Mouse (Mus musculus) cerebellum, adult 2 months (tissue): Measurements from ENCODE around the gene Zbtb8a. TPM values are rescaled to one million over a fixed set of nuclear protein-coding genes. Genes with fewer than 3 reads are reported as not detected.

Experiments
- DNase-seq, 2 experiments: peaks; one replicate each; pipeline ENCODE4 v3.0.0; 2021
- H3K27ac ChIP-seq: fragments of 200-500 bp; 2 replicates; pipeline ENCODE4 v1.5.1; 2012; ENCODE audit warnings: low read length, control low read depth, inconsistent platforms; ENCODE audit not compliant: insufficient read depth
- H3K27me3 ChIP-seq: fragments of 200-500 bp; 2 replicates; pipeline ENCODE4 v1.6.1; 2012; ENCODE audit warnings: inconsistent platforms, mild to moderate bottlenecking, low read length, moderate library complexity; ENCODE audit not compliant: control insufficient read depth, insufficient read depth
- H3K4me1 ChIP-seq: fragments of 200-500 bp; 2 replicates; pipeline ENCODE4 v1.6.1; 2011; ENCODE audit warnings: low read length; ENCODE audit not compliant: control insufficient read depth, insufficient read depth
- H3K4me3 ChIP-seq: fragments of 200-500 bp; replicated peaks from 2 replicates; pipeline ENCODE3; 2011; ENCODE audit warnings: mild to moderate bottlenecking, low read depth, low read length, control low read depth; ENCODE audit not compliant: insufficient read depth
- CTCF ChIP-seq: fragments of 200-500 bp; IDR thresholded peaks from 2 replicates; pipeline ENCODE4 v1.5.1; 2011; ENCODE audit warnings: low read depth, mild to moderate bottlenecking, control low read depth, low read length, moderate library complexity, borderline replicate concordance; ENCODE audit not compliant: insufficient read depth
- POLR2A ChIP-seq: fragments of 200-500 bp; IDR thresholded peaks from 2 replicates; pipeline ENCODE4 v1.6.1; 2011; ENCODE audit warnings: low read length, control low read depth, borderline replicate concordance; ENCODE audit not compliant: insufficient read depth
- WGBS: fragments of 180-500 bp; shearing (Covaris S2); methylation state at CpG from one replicate; pipeline ENCODE4 v1.1.7; 2018; 5-methylcytosine and 5-hydroxymethylcytosine counted together
- polyA plus RNA-seq: library from polyadenylated mRNA; depleted of rRNA; stranded (reverse); fragments of >200 nt; gene quantifications from 2 replicates; pipeline ENCODE4 v1.2.3, GENCODE M21; 2012

The Zbtb8a gene
- polyA plus RNA-seq, 1 experiment = 10.6 TPM

- no peaks in the 10 kb centered on the region for H3K27me3 ChIP-seq
- DNase-seq = no peak
- no peaks in the 10 kb centered on the region for H3K4me1 ChIP-seq
- 89% methylated on average over 2 of the region's 2 CpGs for WGBS
- no peak overlapping the region for H3K4me3 ChIP-seq
- no peak for TF ChIP-seq CTCF
- H3K27ac ChIP-seq = no peak overlapping the region
Observed at GRCm38 (mm10) chr4:129342705-129343104, 35.2 kb downstream of the Zbtb8a start.

DNA sequence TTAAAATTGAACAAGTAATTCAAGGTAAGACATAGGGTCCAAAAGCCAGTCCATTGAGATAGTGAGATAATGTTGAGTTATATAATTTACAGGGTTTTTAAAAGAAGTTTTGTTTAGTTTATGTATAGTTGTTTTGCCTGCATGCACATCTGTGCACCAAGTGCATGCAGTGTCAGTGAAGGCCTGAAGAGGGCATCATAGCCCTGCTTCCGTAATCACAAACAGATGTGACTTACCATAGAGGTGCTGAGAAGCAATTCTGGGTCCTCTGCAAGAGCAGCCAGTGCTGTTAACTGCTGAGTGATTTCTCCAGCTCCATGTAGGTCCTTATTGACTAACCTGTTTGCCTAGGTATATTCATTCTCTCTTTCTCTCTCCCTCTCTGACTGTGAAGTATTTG is 36.0 kb downstream of the Zbtb8a start:
- no peaks in the 10 kb centered on the region for H3K27me3 ChIP-seq
- no peak for DNase-seq
- TF ChIP-seq POLR2A (no peak), CTCF (no peak)
- no peak overlapping the region for H3K27ac ChIP-seq
- WGBS = 76% methylated on average over 1 of the region's 1 CpGs
- H3K4me3 ChIP-seq = no peak overlapping the region
- no peaks in the 10 kb centered on the region for H3K4me1 ChIP-seq

DNA sequence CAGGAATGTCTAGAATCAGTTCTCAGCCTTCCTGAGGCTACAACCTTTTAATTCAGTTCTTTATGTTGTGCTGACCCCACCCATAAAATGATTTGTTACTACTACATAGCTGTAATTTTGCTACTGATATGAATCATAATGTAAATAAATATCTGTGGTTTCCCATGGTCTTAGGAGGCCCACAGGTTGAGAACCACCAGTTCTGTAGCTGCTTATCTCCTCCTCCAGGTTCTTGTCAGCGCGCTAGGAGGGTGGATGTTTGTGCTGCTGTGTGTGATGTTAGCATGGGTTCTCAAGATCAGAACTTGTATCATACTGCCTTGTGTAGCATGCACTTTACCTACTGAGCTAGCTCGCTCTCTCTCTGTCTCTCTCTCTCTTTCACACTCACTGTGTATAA is 38.2 kb downstream of the Zbtb8a start:
- no peaks in the 10 kb centered on the region for H3K4me1 ChIP-seq
- H3K27ac ChIP-seq = no peak overlapping the region
- H3K27me3 ChIP-seq = no peaks in the 10 kb centered on the region
- no peak for DNase-seq
- 100% methylated on average over 3 of the region's 3 CpGs for WGBS
- no peak overlapping the region for H3K4me3 ChIP-seq
- no peak for TF ChIP-seq POLR2A

DNA sequence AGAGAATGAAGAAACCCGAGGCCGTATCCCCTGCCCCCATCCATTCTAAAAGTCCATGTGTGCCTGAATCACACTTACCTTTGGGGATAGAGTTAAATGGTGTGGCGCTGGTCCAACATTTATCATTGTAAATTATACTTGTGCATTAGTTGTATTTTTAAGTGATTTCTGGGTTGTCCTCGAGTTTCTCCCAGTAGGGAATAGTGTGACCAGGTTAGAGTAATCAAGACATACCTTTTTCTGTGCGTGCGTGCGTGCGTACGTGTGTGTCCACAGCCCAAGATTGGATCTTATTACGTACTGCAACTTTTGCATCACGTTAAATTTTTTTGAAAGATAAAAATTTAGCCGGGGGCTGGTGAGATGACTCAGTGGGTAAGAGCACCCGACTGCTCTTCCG is 41.6 kb downstream of the Zbtb8a start:
- no peak for DNase-seq
- peak overlapping the region; percentile 60 for H3K4me3 ChIP-seq
- H3K27ac ChIP-seq = peak overlapping the region; percentile 67; the same call in 1 of the 2 replicates
- no peak for TF ChIP-seq POLR2A
- TF ChIP-seq CTCF = no peak
- no peaks in the 10 kb centered on the region for H3K27me3 ChIP-seq
- peaks cover 2% of the 10 kb centered on the region for H3K4me1 ChIP-seq
- WGBS = 43% methylated on average over 14 of the region's 14 CpGs

DNA sequence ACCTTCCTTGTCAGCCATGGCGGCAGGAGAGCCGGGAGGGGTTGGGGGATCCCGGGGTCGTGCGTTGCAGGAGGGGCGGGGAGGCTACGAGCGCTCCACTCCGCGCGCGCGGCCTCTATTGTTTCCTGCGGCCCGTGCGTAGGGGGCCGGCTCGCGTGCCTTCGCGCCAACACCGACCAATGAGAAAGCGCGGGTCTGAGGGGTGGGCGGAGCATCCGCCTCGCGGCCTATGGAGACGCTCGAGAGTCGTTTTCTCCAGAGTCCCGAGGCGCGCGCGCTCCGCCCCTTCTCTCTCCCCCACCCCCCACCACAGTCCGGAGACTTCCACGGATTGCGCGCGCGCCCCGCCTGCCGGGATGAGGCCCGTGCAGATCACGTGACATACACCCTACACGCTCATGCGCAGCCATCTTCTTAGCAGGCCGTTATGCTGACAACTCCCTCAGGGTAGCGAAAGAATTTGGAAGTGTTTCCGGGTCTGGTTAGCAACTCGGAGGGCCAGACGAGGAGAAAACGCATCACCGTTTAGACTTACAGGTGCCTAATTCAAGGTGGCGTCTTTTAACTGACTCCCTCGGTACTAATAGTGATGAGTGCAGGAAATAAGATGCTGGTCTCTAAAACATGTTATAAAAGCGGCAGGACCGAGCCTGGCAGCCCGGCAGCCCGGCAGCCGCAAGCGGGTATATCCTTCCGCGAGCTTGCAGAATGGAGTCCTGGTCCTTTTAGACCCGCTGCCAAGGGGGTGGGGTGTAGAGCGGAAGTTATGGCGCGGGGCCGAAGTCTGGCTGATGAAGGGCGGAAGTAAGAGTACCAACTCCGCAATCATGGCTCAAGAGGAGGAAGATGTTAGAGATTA is 42.5 kb downstream of the Zbtb8a start, which contains the start of the genes Rbbp4 and Zbtb8os:
Gene Rbbp4 (minus strand): TSS at position 155 of the 859 bp plus-strand sequence.
Gene Zbtb8os (plus strand): TSS at position 480 of the 859 bp plus-strand sequence.
- TF ChIP-seq CTCF = no peak
- TF ChIP-seq POLR2A = peak; percentile 77
- peak; percentile 96 to 98 for DNase-seq
- WGBS = under 1% methylated on average over 73 of the region's 73 CpGs
- Histone ChIP-seq H3K27me3 (no peaks in the 10 kb centered on the region), H3K4me1 (peaks cover 2% of the 10 kb centered on the region), H3K27ac (peak within 1 kb of the TSS; percentile 88), H3K4me3 (peak within 1 kb of the TSS; percentile 94)

DNA sequence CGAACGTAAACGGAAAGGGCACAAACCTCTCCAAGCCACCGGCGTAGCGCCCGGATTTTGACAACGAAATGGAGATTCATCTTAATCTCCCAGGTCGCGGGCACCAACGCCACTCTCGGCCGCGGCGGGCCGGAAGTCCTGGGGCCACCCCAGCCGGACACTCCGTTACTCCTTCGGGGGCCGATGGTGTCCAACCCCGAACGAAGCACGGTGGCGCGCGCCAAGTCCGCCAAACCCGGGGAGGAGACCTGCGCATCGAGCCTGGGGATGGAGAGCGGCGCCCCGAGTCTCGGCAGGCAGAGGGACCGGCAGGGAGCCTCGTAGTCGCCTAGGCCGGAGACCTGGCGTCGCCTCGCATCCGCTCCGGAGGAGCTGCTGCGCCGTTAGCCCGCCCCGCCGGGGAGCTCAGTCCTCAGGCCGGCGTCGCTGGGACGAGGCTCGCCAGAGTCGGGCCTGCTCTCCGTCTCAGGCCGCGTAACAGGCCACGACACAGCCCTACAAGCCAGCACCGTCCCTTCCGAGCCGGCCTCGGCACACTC is 43.2 kb downstream of the Zbtb8a start:
- Histone ChIP-seq H3K27ac (peak overlapping the region; percentile 88), H3K4me3 (peak overlapping the region; percentile 94), H3K4me1 (peaks cover 2% of the 10 kb centered on the region), H3K27me3 (no peaks in the 10 kb centered on the region)
- TF ChIP-seq CTCF = no peak
- TF ChIP-seq POLR2A = 0 out of 2 replicates have a peak, but pooled peaks have one; percentile 39
- under 1% methylated on average over 62 of the region's 62 CpGs for WGBS
- no peak for DNase-seq

- no peak for TF ChIP-seq POLR2A
- no peak for TF ChIP-seq CTCF
- WGBS = 7% methylated on average over 1 of the region's 1 CpGs
- Histone ChIP-seq H3K27ac (no peak overlapping the region), H3K4me3 (no peak overlapping the region), H3K4me1 (peaks cover 2% of the 10 kb centered on the region), H3K27me3 (no peaks in the 10 kb centered on the region)
- no peak for DNase-seq
Observed at GRCm38 (mm10) chr4:129332846-129333245, 45.1 kb downstream of the Zbtb8a start.

- no peak for DNase-seq
- TF ChIP-seq POLR2A (no peak), CTCF (no peak)
- no peak overlapping the region for H3K27ac ChIP-seq
- 60% methylated on average over 1 of the region's 1 CpGs for WGBS
- H3K4me3 ChIP-seq = no peak overlapping the region
- no peaks in the 10 kb centered on the region for H3K27me3 ChIP-seq
- no peaks in the 10 kb centered on the region; the same call in 1 of the 2 replicates for H3K4me1 ChIP-seq
Observed at GRCm38 (mm10) chr4:129326191-129326590, 51.7 kb downstream of the Zbtb8a start.
